Mouse (Mus musculus) liver, embryonic 12.5 days (tissue): Measurements from ENCODE around the gene Runx1. TPM values are rescaled to one million over a fixed set of nuclear protein-coding genes. Genes with fewer than 3 reads are reported as not detected.

Source experiments
- ATAC-seq: fragments of 200-750 bp; cut with Nextera tagmentation; 2 replicates; pipeline ENCODE4 v1.8.0; 2017; ENCODE audit warnings: moderate number of reproducible peaks, mild to moderate bottlenecking, moderate library complexity
- H3K27ac ChIP-seq: fragments of 300-500 bp; sonication (generic); 2 replicates; pipeline ENCODE4 v1.5.1; 2016; ENCODE audit warnings: mild to moderate bottlenecking
- H3K27me3 ChIP-seq: fragments of 300-500 bp; sonication (generic); replicated peaks from 2 replicates; pipeline ENCODE4 v1.6.1; 2016; ENCODE audit warnings: mild to moderate bottlenecking, moderate library complexity
- H3K36me3 ChIP-seq: fragments of 300-500 bp; sonication (generic); 2 replicates; pipeline ENCODE4 v1.6.1; 2016; ENCODE audit warnings: mild to moderate bottlenecking, moderate library complexity
- H3K4me1 ChIP-seq: fragments of 300-500 bp; sonication (generic); 2 replicates; pipeline ENCODE4 v1.6.1; 2016
- H3K4me2 ChIP-seq: fragments of 300-500 bp; sonication (generic); 2 replicates; pipeline ENCODE4 v1.6.1; 2016; ENCODE audit warnings: mild to moderate bottlenecking, moderate library complexity
- H3K4me3 ChIP-seq: fragments of 300-500 bp; sonication (generic); 2 replicates; pipeline ENCODE4 v1.5.1; 2016; ENCODE audit warnings: mild to moderate bottlenecking, moderate library complexity
- H3K9ac ChIP-seq: fragments of 300-500 bp; sonication (generic); 2 replicates; pipeline ENCODE4 v1.6.1; 2016; ENCODE audit warnings: mild to moderate bottlenecking, moderate library complexity
- H3K9me3 ChIP-seq: fragments of 300-500 bp; sonication (generic); replicated peaks from 2 replicates; pipeline ENCODE4 v1.6.1; 2016; ENCODE audit warnings: mild to moderate bottlenecking, moderate library complexity
- WGBS: fragments of 180-500 bp; shearing (Covaris S2); methylation state at CpG from one replicate; pipeline ENCODE4 v1.1.7; 2016; ENCODE audit not compliant: insufficient replicate concordance; 5-methylcytosine and 5-hydroxymethylcytosine counted together
- polyA plus RNA-seq: library from polyadenylated mRNA; unstranded; fragments of >200 nt; fragmentation: Nextera tagmentation; extraction: Ambion mirVana; gene quantifications from 2 replicates; pipeline ENCODE4 v1.2.1, GENCODE M21; 2016

Gene Runx1
- polyA plus RNA-seq, 1 experiment from 2014 or later: 11.7 TPM

DNA sequence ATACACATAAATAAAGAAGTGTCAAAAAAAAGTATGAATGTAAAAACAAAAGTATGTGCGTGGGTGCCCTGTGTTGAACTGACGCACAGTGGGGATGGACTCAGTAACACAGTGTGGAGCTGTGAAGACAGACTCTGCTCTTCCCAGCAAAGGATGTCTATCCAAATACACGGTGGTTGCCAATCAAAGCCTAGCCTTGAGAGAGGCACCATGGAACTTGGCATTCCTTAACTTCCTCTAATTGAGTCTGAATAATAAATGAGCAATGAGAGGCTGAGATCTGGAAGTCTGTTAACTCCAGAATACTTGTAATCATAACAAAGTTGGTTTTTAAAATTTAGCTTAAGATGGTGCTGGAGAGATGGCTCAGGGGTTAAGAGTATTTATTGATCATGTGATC is 62.3 kb downstream of the Runx1 start:
- H3K9me3 ChIP-seq: no peaks in the 10 kb centered on the region
- ATAC-seq: no peak
- no peaks in the 10 kb centered on the region for H3K27me3 ChIP-seq
- H3K4me1 ChIP-seq: peaks cover 73% of the 10 kb centered on the region
- no peak overlapping the region for H3K4me3 ChIP-seq
- no peak overlapping the region for H3K9ac ChIP-seq
- H3K27ac ChIP-seq: peak overlapping the region; percentile 38; the same call in 1 of the 2 replicates
- H3K36me3 ChIP-seq: peaks cover 8% of the 10 kb centered on the region; the same call in 1 of the 2 replicates
- no peak overlapping the region for H3K4me2 ChIP-seq
- 83% methylated on average over 3 of the region's 3 CpGs for WGBS

- 0 out of 2 replicates have a peak overlapping the region, but pooled peaks have one; percentile 24 for H3K9ac ChIP-seq
- H3K27me3 ChIP-seq: no peaks in the 10 kb centered on the region
- peaks cover 4% of the 10 kb centered on the region; the same call in 1 of the 2 replicates for H3K36me3 ChIP-seq
- ATAC-seq: no peak
- peaks cover 79% of the 10 kb centered on the region for H3K4me1 ChIP-seq
- no peaks in the 10 kb centered on the region for H3K9me3 ChIP-seq
- peak overlapping the region; percentile 15 for H3K4me2 ChIP-seq
- H3K27ac ChIP-seq: peak overlapping the region; percentile 36; the same call in 1 of the 2 replicates
- 46% methylated on average over 15 of the region's 15 CpGs for WGBS
- H3K4me3 ChIP-seq: no peak overlapping the region
Observed at GRCm38 (mm10) chr16:92761968-92762521, 63.9 kb downstream of the Runx1 start.

- Histone ChIP-seq H3K36me3 (no peaks in the 10 kb centered on the region), H3K9me3 (no peaks in the 10 kb centered on the region), H3K4me3 (no peak overlapping the region), H3K27me3 (no peaks in the 10 kb centered on the region), H3K4me2 (no peak overlapping the region), H3K4me1 (peaks cover 72% of the 10 kb centered on the region), H3K9ac (no peak overlapping the region), H3K27ac (peak overlapping the region; percentile 8; the same call in 1 of the 2 replicates)
- WGBS: 87% methylated on average over 3 of the region's 3 CpGs
- no peak for ATAC-seq
Observed at GRCm38 (mm10) chr16:92760091-92760490, 65.9 kb downstream of the Runx1 start.

GRCm38 (mm10) chr16:92757564-92757963 is 68.4 kb downstream of the Runx1 start:
- H3K27me3 ChIP-seq: no peaks in the 10 kb centered on the region
- peaks cover 71% of the 10 kb centered on the region for H3K4me1 ChIP-seq
- no peak overlapping the region for H3K4me2 ChIP-seq
- 50% methylated on average over 4 of the region's 4 CpGs for WGBS
- no peaks in the 10 kb centered on the region for H3K9me3 ChIP-seq
- H3K9ac ChIP-seq: no peak overlapping the region
- H3K27ac ChIP-seq: no peak overlapping the region
- no peaks in the 10 kb centered on the region for H3K36me3 ChIP-seq
- no peak overlapping the region for H3K4me3 ChIP-seq
- peak; percentile 79 for ATAC-seq

GRCm38 (mm10) chr16:92753944-92754343 is 72.0 kb downstream of the Runx1 start:
- Histone ChIP-seq H3K9me3 (no peaks in the 10 kb centered on the region), H3K4me1 (peaks cover 52% of the 10 kb centered on the region), H3K9ac (no peak overlapping the region), H3K4me2 (no peak overlapping the region), H3K4me3 (no peak overlapping the region), H3K27me3 (no peaks in the 10 kb centered on the region), H3K36me3 (no peaks in the 10 kb centered on the region), H3K27ac (no peak overlapping the region)
- WGBS: 70% methylated on average over 3 of the region's 3 CpGs
- ATAC-seq: no peak

GRCm38 (mm10) chr16:92753139-92753538 is 72.8 kb downstream of the Runx1 start:
- no peaks in the 10 kb centered on the region for H3K27me3 ChIP-seq
- no peak overlapping the region for H3K4me3 ChIP-seq
- no peaks in the 10 kb centered on the region for H3K9me3 ChIP-seq
- H3K27ac ChIP-seq: no peak overlapping the region
- ATAC-seq: 0 out of 2 replicates have a peak, but pooled peaks have one; percentile 51
- no peak overlapping the region; the same call in 1 of the 2 replicates for H3K9ac ChIP-seq
- peaks cover 54% of the 10 kb centered on the region for H3K4me1 ChIP-seq
- H3K36me3 ChIP-seq: no peaks in the 10 kb centered on the region
- 53% methylated on average over 8 of the region's 8 CpGs for WGBS
- no peak overlapping the region for H3K4me2 ChIP-seq

- Histone ChIP-seq H3K27me3 (no peaks in the 10 kb centered on the region), H3K4me2 (no peak overlapping the region), H3K9ac (no peak overlapping the region), H3K4me3 (no peak overlapping the region), H3K36me3 (no peaks in the 10 kb centered on the region), H3K27ac (no peak overlapping the region; the same call in 1 of the 2 replicates), H3K4me1 (peaks cover 48% of the 10 kb centered on the region), H3K9me3 (no peaks in the 10 kb centered on the region)
- WGBS: 11% methylated on average over 1 of the region's 1 CpGs
- no peak for ATAC-seq
Observed at GRCm38 (mm10) chr16:92748272-92748671, 77.7 kb downstream of the Runx1 start.

DNA sequence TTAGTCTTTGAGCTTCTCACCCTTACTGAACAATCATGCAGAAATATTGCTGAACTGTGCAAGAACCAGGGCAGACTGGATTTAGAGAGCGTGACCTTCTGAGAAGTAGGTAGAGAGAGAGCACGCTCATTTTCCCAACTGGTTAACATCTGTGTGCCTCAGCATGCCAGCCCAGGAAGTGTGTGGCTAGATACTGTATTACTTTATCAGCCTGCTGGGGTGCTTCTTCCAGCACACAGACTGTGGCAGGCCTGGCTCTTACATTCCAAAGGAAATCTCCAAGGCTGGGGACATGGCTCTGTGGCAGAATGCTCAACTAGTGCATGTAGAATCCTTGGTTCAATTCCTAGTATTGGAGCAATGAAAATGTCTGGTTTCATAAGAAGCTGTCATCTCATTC is 78.9 kb downstream of the Runx1 start:
- Histone ChIP-seq H3K27ac (no peak overlapping the region), H3K4me1 (peaks cover 37% of the 10 kb centered on the region), H3K27me3 (no peaks in the 10 kb centered on the region), H3K9ac (no peak overlapping the region), H3K9me3 (no peaks in the 10 kb centered on the region), H3K36me3 (no peaks in the 10 kb centered on the region), H3K4me2 (no peak overlapping the region), H3K4me3 (no peak overlapping the region)
- no peak for ATAC-seq
- 47% methylated on average over 2 of the region's 2 CpGs for WGBS

GRCm38 (mm10) chr16:92745239-92745638 is 80.7 kb downstream of the Runx1 start:
- peaks cover 50% of the 10 kb centered on the region for H3K4me1 ChIP-seq
- no peaks in the 10 kb centered on the region for H3K36me3 ChIP-seq
- no peaks in the 10 kb centered on the region for H3K27me3 ChIP-seq
- no peak for ATAC-seq
- no peak overlapping the region for H3K4me2 ChIP-seq
- no peak overlapping the region for H3K27ac ChIP-seq
- H3K9me3 ChIP-seq: no peaks in the 10 kb centered on the region
- no peak overlapping the region for H3K9ac ChIP-seq
- WGBS: 66% methylated on average over 3 of the region's 3 CpGs
- no peak overlapping the region for H3K4me3 ChIP-seq

GRCm38 (mm10) chr16:92744172-92744777 is 81.7 kb downstream of the Runx1 start:
- Histone ChIP-seq H3K9me3 (no peaks in the 10 kb centered on the region), H3K4me1 (peaks cover 51% of the 10 kb centered on the region), H3K36me3 (no peaks in the 10 kb centered on the region), H3K27me3 (no peaks in the 10 kb centered on the region), H3K27ac (no peak overlapping the region), H3K4me2 (no peak overlapping the region), H3K4me3 (no peak overlapping the region), H3K9ac (no peak overlapping the region)
- 54% methylated on average over 12 of the region's 12 CpGs for WGBS
- no peak for ATAC-seq

- H3K36me3 ChIP-seq: no peaks in the 10 kb centered on the region
- ATAC-seq: no peak
- H3K4me1 ChIP-seq: peaks cover 51% of the 10 kb centered on the region
- H3K27me3 ChIP-seq: no peaks in the 10 kb centered on the region
- no peak overlapping the region for H3K9ac ChIP-seq
- H3K4me2 ChIP-seq: no peak overlapping the region
- H3K27ac ChIP-seq: no peak overlapping the region
- 69% methylated on average over 4 of the region's 4 CpGs for WGBS
- H3K4me3 ChIP-seq: no peak overlapping the region
- H3K9me3 ChIP-seq: no peaks in the 10 kb centered on the region
Observed at GRCm38 (mm10) chr16:92743755-92744154, 82.2 kb downstream of the Runx1 start.

DNA sequence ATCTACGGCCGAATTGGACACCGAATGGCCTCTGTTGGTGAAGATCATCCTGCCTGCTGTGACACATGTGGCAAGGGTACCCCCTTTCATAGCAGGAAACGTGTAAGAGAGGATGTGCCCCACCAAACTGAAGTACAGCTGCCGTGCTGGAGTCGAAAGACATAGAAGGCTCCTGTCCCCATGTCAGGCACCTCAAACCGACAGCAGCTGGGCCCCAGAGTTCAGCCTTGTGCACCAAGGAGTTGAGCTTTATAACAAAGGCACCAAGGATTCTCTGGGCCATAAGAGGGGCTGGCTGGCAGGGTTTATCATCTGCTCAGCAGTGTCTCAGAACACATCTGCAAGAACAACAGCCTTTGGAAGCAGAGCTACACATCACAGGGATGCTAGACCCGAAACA is 84.6 kb downstream of the Runx1 start:
- no peaks in the 10 kb centered on the region for H3K36me3 ChIP-seq
- no peaks in the 10 kb centered on the region for H3K9me3 ChIP-seq
- H3K27me3 ChIP-seq: no peaks in the 10 kb centered on the region
- H3K27ac ChIP-seq: no peak overlapping the region
- H3K4me1 ChIP-seq: peaks cover 38% of the 10 kb centered on the region
- no peak overlapping the region for H3K9ac ChIP-seq
- whole genome bisulfite sequencing: 72% methylated on average over 8 of the region's 8 CpGs
- no peak for ATAC-seq
- no peak overlapping the region for H3K4me2 ChIP-seq
- no peak overlapping the region for H3K4me3 ChIP-seq
